Mouse (Mus musculus) lung, postnatal 0 days (tissue): ENCODE data around the gene Pcbp1. TPM values are rescaled to one million over a fixed set of nuclear protein-coding genes. Genes with fewer than 3 reads are reported as not detected.
A peak's percentile ranks its signal among the peaks of the same experiment; 100 is the strongest.

Experiments used
- ATAC-seq: fragments of 200-750 bp; cut with Nextera tagmentation; 2 replicates; pipeline ENCODE4 v1.8.0; 2017; ENCODE audit warnings: moderate library complexity
- DNase-seq: peaks from one replicate; pipeline ENCODE4 v3.0.0-alpha.2; 2016; ENCODE audit warnings: low spot score
- H3K27ac ChIP-seq: fragments of 300-500 bp; sonication (generic); 2 replicates; pipeline ENCODE4 v1.5.1; 2014; ENCODE audit warnings: antibody characterized with exemption, mild to moderate bottlenecking, low read length, mixed read lengths
- H3K27me3 ChIP-seq: fragments of 300-500 bp; sonication (generic); replicated peaks from 2 replicates; pipeline ENCODE4 v1.6.1; 2014; ENCODE audit warnings: low read length, mixed read lengths; ENCODE audit not compliant: insufficient read depth
- H3K36me3 ChIP-seq: fragments of 300-500 bp; sonication (generic); 2 replicates; pipeline ENCODE4 v1.6.1; 2014; ENCODE audit warnings: low read length, mixed read lengths; ENCODE audit not compliant: insufficient read depth
- H3K4me1 ChIP-seq: fragments of 300-500 bp; sonication (generic); 2 replicates; pipeline ENCODE4 v1.6.1; 2014; ENCODE audit warnings: antibody characterized with exemption, low read depth, low read length, mixed read lengths; ENCODE audit not compliant: insufficient read depth
- H3K4me2 ChIP-seq: fragments of 300-500 bp; sonication (generic); replicated peaks from 2 replicates; pipeline ENCODE4 v1.6.1; 2014; ENCODE audit warnings: low read depth, mild to moderate bottlenecking, low read length, moderate library complexity, mixed read lengths
- H3K4me3 ChIP-seq: fragments of 300-500 bp; sonication (generic); 2 replicates; pipeline ENCODE4 v1.5.1; 2014; ENCODE audit warnings: low read depth, low read length
- H3K9ac ChIP-seq: fragments of 300-500 bp; sonication (generic); replicated peaks from 2 replicates; pipeline ENCODE4 v1.6.1; 2014; ENCODE audit warnings: low read depth, mild to moderate bottlenecking
- H3K9me3 ChIP-seq: fragments of 300-500 bp; sonication (generic); 2 replicates; pipeline ENCODE4 v1.6.1; 2016; ENCODE audit warnings: low read length, mixed read lengths
- CTCF ChIP-seq: IDR thresholded peaks from 2 replicates; pipeline ENCODE4 v1.5.1; 2016; ENCODE audit warnings: antibody characterized with exemption, mild to moderate bottlenecking
- EP300 ChIP-seq: IDR thresholded peaks from 2 replicates; pipeline ENCODE4 v1.6.1; 2016; ENCODE audit warnings: antibody characterized with exemption, mild to moderate bottlenecking, control low read depth
- WGBS: fragments of 180-500 bp; shearing (Covaris S2); extraction: QIAGEN DNeasy Blood & Tissue Kit; methylation state at CpG from one replicate; pipeline ENCODE4 v1.1.7; 2014; 5-methylcytosine and 5-hydroxymethylcytosine counted together
- polyA plus RNA-seq: library from polyadenylated mRNA; unstranded; fragments of >200 nt; fragmentation: Nextera tagmentation; extraction: Ambion mirVana; gene quantifications from 2 replicates; pipeline ENCODE4 v1.2.1, GENCODE M21; 2015

Gene Pcbp1
- polyA plus RNA-seq, 1 experiment from 2014 or later: 317 TPM

- H3K4me2 ChIP-seq: peak overlapping the region; percentile 74
- no peak for TF ChIP-seq CTCF
- no peak for TF ChIP-seq EP300
- H3K4me3 ChIP-seq: peak overlapping the region; percentile 97
- H3K36me3 ChIP-seq: no peaks in the 10 kb centered on the region
- H3K27me3 ChIP-seq: no peaks in the 10 kb centered on the region
- peak overlapping the region; percentile 100 for H3K27ac ChIP-seq
- peak overlapping the region; percentile 92 for H3K9ac ChIP-seq
- peak; percentile 77 for DNase-seq
- WGBS: under 1% methylated on average over 35 of the region's 36 CpGs
- peak; percentile 50 for ATAC-seq
- no peaks in the 10 kb centered on the region for H3K9me3 ChIP-seq
- peaks cover 10% of the 10 kb centered on the region; the same call in 1 of the 2 replicates for H3K4me1 ChIP-seq
Measured at GRCm38 (mm10) chr6:86525646-86526031, 482 bp downstream of the Pcbp1 start.

- H3K9me3 ChIP-seq: no peaks in the 10 kb centered on the region
- ATAC-seq (peak; percentile 4; the same call in 1 of the 2 replicates), DNase-seq (peak; percentile 49)
- peak overlapping the region; percentile 100 for H3K27ac ChIP-seq
- H3K27me3 ChIP-seq: no peaks in the 10 kb centered on the region
- TF ChIP-seq EP300 (no peak), CTCF (no peak)
- 1% methylated on average over 48 of the region's 51 CpGs for WGBS
- H3K36me3 ChIP-seq: no peaks in the 10 kb centered on the region
- H3K4me1 ChIP-seq: peaks cover 10% of the 10 kb centered on the region; the same call in 1 of the 2 replicates
- peak overlapping the region; percentile 74 for H3K4me2 ChIP-seq
- H3K9ac ChIP-seq: peak overlapping the region; percentile 92
- peak overlapping the region; percentile 97 for H3K4me3 ChIP-seq
Measured at GRCm38 (mm10) chr6:86524879-86525645, 1.1 kb downstream of the Pcbp1 start.

GRCm38 (mm10) chr6:86523755-86524434, 2.2 kb downstream of the Pcbp1 start:
- Histone ChIP-seq H3K27me3 (no peaks in the 10 kb centered on the region), H3K4me1 (peaks cover 10% of the 10 kb centered on the region; the same call in 1 of the 2 replicates), H3K36me3 (no peaks in the 10 kb centered on the region), H3K9me3 (no peaks in the 10 kb centered on the region), H3K4me3 (peak overlapping the region; percentile 97), H3K4me2 (peak overlapping the region; percentile 74), H3K27ac (peak overlapping the region; percentile 76), H3K9ac (peak overlapping the region; percentile 92)
- ATAC-seq (no peak), DNase-seq (peak; percentile 67)
- 2% methylated on average over 15 of the region's 15 CpGs for WGBS
- TF ChIP-seq CTCF (no peak), EP300 (no peak)

GRCm38 (mm10) chr6:86523242-86523754, 2.8 kb downstream of the Pcbp1 start:
- Histone ChIP-seq H3K27ac (peak overlapping the region; percentile 76), H3K9ac (peak overlapping the region; percentile 92), H3K4me1 (peaks cover 10% of the 10 kb centered on the region; the same call in 1 of the 2 replicates), H3K27me3 (no peaks in the 10 kb centered on the region), H3K4me2 (peak overlapping the region; percentile 74), H3K9me3 (no peaks in the 10 kb centered on the region), H3K36me3 (no peaks in the 10 kb centered on the region), H3K4me3 (peak overlapping the region; percentile 97)
- TF ChIP-seq CTCF (no peak), EP300 (no peak)
- DNase-seq: no peak
- no peak for ATAC-seq
- WGBS: 17% methylated on average over 3 of the region's 3 CpGs

GRCm38 (mm10) chr6:86522001-86522911, 3.9 kb downstream of the Pcbp1 start:
- Histone ChIP-seq H3K9me3 (no peaks in the 10 kb centered on the region), H3K4me2 (no peak overlapping the region), H3K4me1 (peaks cover 4% of the 10 kb centered on the region; the same call in 1 of the 2 replicates), H3K4me3 (no peak overlapping the region), H3K36me3 (no peaks in the 10 kb centered on the region), H3K27me3 (no peaks in the 10 kb centered on the region), H3K27ac (no peak overlapping the region), H3K9ac (no peak overlapping the region)
- TF ChIP-seq EP300 (no peak), CTCF (no peak; the same call in 1 of the 2 replicates)
- DNase-seq: no peak
- WGBS: 71% methylated on average over 5 of the region's 5 CpGs
- ATAC-seq: no peak
